Mouse (Mus musculus) liver, postnatal 0 days (tissue): Measurements from ENCODE around the gene Snrpb.

Experiments
- CTCF ChIP-seq: sonication (generic); IDR thresholded peaks from 2 replicates; pipeline ENCODE4 v1.5.1; 2016; ENCODE audit warnings: antibody characterized with exemption, low read depth
- EP300 ChIP-seq: IDR thresholded peaks from 2 replicates; pipeline ENCODE4 v1.6.1; 2016; ENCODE audit warnings: antibody characterized with exemption, low read depth, mild to moderate bottlenecking

- TF ChIP-seq CTCF (no peak), EP300 (no peak)
These were observed 28.8 kb upstream of the Snrpb start for GRCm38 (mm10) chr2:130207996-130208395.
